Mouse (Mus musculus) liver, postnatal 0 days (tissue): Measurements from ENCODE around the gene Naaa. TPM values are rescaled to one million over a fixed set of nuclear protein-coding genes. Genes with fewer than 3 reads are reported as not detected.

ENCODE experiments used
- ATAC-seq: fragments of 200-750 bp; cut with Nextera tagmentation; 2 replicates; pipeline ENCODE4 v1.8.0; 2017; ENCODE audit warnings: mild to moderate bottlenecking, moderate library complexity
- DNase-seq: peaks from one replicate; pipeline ENCODE4 v3.0.0-alpha.2; 2016
- H3K27ac ChIP-seq: fragments of 300-500 bp; sonication (generic); 2 replicates; pipeline ENCODE4 v1.5.1; 2014; ENCODE audit warnings: antibody characterized with exemption, moderate library complexity, mild to moderate bottlenecking, low read depth
- H3K27me3 ChIP-seq: fragments of 300-500 bp; sonication (generic); 2 replicates; pipeline ENCODE4 v1.6.1; 2014; ENCODE audit warnings: low read length, control low read depth, mixed read lengths; ENCODE audit not compliant: insufficient read depth
- H3K36me3 ChIP-seq: fragments of 300-500 bp; sonication (generic); replicated peaks from 2 replicates; pipeline ENCODE4 v1.6.1; 2014; ENCODE audit warnings: mild to moderate bottlenecking, control low read depth, low read length, moderate library complexity, mixed read lengths; ENCODE audit not compliant: insufficient read depth
- H3K4me1 ChIP-seq: fragments of 300-500 bp; sonication (generic); 2 replicates; pipeline ENCODE4 v1.6.1; 2014; ENCODE audit warnings: antibody characterized with exemption, mild to moderate bottlenecking, control low read depth; ENCODE audit not compliant: insufficient read depth
- H3K4me2 ChIP-seq: fragments of 300-500 bp; sonication (generic); 2 replicates; pipeline ENCODE4 v1.6.1; 2014; ENCODE audit warnings: low read depth, mild to moderate bottlenecking, low read length, moderate library complexity, mixed read lengths
- H3K4me3 ChIP-seq: fragments of 300-500 bp; sonication (generic); 2 replicates; pipeline ENCODE4 v1.5.1; 2014; ENCODE audit warnings: low read depth, low read length
- H3K9ac ChIP-seq: fragments of 300-500 bp; sonication (generic); replicated peaks from 2 replicates; pipeline ENCODE4 v1.6.1; 2014; ENCODE audit warnings: mild to moderate bottlenecking, moderate library complexity
- H3K9me3 ChIP-seq: fragments of 300-500 bp; sonication (generic); 2 replicates; pipeline ENCODE4 v1.6.1; 2016; ENCODE audit warnings: mild to moderate bottlenecking, control low read depth, low read length, mixed read lengths
- CTCF ChIP-seq: sonication (generic); IDR thresholded peaks from 2 replicates; pipeline ENCODE4 v1.5.1; 2016; ENCODE audit warnings: antibody characterized with exemption, low read depth
- EP300 ChIP-seq: IDR thresholded peaks from 2 replicates; pipeline ENCODE4 v1.6.1; 2016; ENCODE audit warnings: antibody characterized with exemption, low read depth, mild to moderate bottlenecking
- WGBS: fragments of 180-500 bp; shearing (Covaris S2); extraction: QIAGEN DNeasy Blood & Tissue Kit; methylation state at CpG from one replicate; pipeline ENCODE4 v1.1.7; 2014; ENCODE audit not compliant: insufficient replicate concordance; 5-methylcytosine and 5-hydroxymethylcytosine counted together
- polyA plus RNA-seq: library from polyadenylated mRNA; unstranded; fragments of >200 nt; fragmentation: Nextera tagmentation; extraction: Ambion mirVana; gene quantifications from 2 replicates; pipeline ENCODE4 v1.2.1, GENCODE M21; 2015

The Naaa gene
- polyA plus RNA-seq, 1 experiment from 2014 or later, result 7.5 TPM

GRCm38 (mm10) chr5:92252797-92253343 is 25.1 kb downstream of the Naaa start:
- Histone ChIP-seq H3K4me1 (no peaks in the 10 kb centered on the region), H3K4me3 (no peak overlapping the region), H3K27me3 (peaks cover 12% of the 10 kb centered on the region), H3K27ac (no peak overlapping the region), H3K9ac (no peak overlapping the region), H3K36me3 (no peaks in the 10 kb centered on the region), H3K4me2 (no peak overlapping the region), H3K9me3 (peaks cover 2% of the 10 kb centered on the region; the same call in 1 of the 2 replicates)
- TF ChIP-seq CTCF, result peak; percentile 39
- no peak for TF ChIP-seq EP300
- 23% methylated on average over 18 of the region's 18 CpGs for WGBS
- ATAC-seq (no peak), DNase-seq (no peak)

- no peak overlapping the region for H3K27ac ChIP-seq
- H3K27me3 ChIP-seq, result peaks cover 12% of the 10 kb centered on the region
Measured at GRCm38 (mm10) chr5:92252031-92252430, 25.9 kb downstream of the Naaa start.

GRCm38 (mm10) chr5:92248614-92249013 is 29.4 kb downstream of the Naaa start:
- no peak for DNase-seq
- Histone ChIP-seq H3K27ac (no peak overlapping the region), H3K9me3 (peaks cover 2% of the 10 kb centered on the region; the same call in 1 of the 2 replicates), H3K4me2 (no peak overlapping the region), H3K4me1 (no peaks in the 10 kb centered on the region), H3K9ac (no peak overlapping the region), H3K4me3 (no peak overlapping the region), H3K36me3 (no peaks in the 10 kb centered on the region), H3K27me3 (peaks cover 9% of the 10 kb centered on the region)
- ATAC-seq, result no peak
- WGBS, result 63% methylated on average over 11 of the region's 11 CpGs
- no peak for TF ChIP-seq CTCF
- no peak for TF ChIP-seq EP300

More at GRCm38 (mm10) chr5:92252031-92252430, 25.9 kb downstream of the Naaa start:
- Histone ChIP-seq H3K4me1 (no peaks in the 10 kb centered on the region), H3K4me3 (no peak overlapping the region), H3K4me2 (no peak overlapping the region), H3K36me3 (no peaks in the 10 kb centered on the region), H3K9me3 (peaks cover 2% of the 10 kb centered on the region; the same call in 1 of the 2 replicates), H3K9ac (no peak overlapping the region)
- DNase-seq (no peak), ATAC-seq (no peak)
- no peak for TF ChIP-seq CTCF
- no peak for TF ChIP-seq EP300
- WGBS, result 76% methylated on average over 6 of the region's 6 CpGs

GRCm38 (mm10) chr5:92245483-92245882 is 32.5 kb downstream of the Naaa start:
- no peaks in the 10 kb centered on the region for H3K36me3 ChIP-seq
- TF ChIP-seq CTCF, result no peak
- no peak for DNase-seq
- H3K4me2 ChIP-seq, result no peak overlapping the region
- WGBS, result 29% methylated on average over 9 of the region's 9 CpGs
- H3K4me1 ChIP-seq, result no peaks in the 10 kb centered on the region
- no peak overlapping the region for H3K4me3 ChIP-seq
- peaks cover 6% of the 10 kb centered on the region for H3K27me3 ChIP-seq
- no peak for ATAC-seq
- peaks cover 2% of the 10 kb centered on the region; the same call in 1 of the 2 replicates for H3K9me3 ChIP-seq
- no peak overlapping the region for H3K27ac ChIP-seq
- no peak overlapping the region for H3K9ac ChIP-seq

GRCm38 (mm10) chr5:92244900-92245299 is 33.1 kb downstream of the Naaa start:
- H3K27ac ChIP-seq, result no peak overlapping the region
- H3K9ac ChIP-seq, result no peak overlapping the region
- DNase-seq (no peak), ATAC-seq (no peak)
- no peak overlapping the region for H3K4me2 ChIP-seq
- H3K36me3 ChIP-seq, result no peaks in the 10 kb centered on the region
- peaks cover 6% of the 10 kb centered on the region for H3K27me3 ChIP-seq
- TF ChIP-seq EP300 (no peak), CTCF (no peak)
- peaks cover 2% of the 10 kb centered on the region; the same call in 1 of the 2 replicates for H3K9me3 ChIP-seq
- WGBS, result 84% methylated on average over 2 of the region's 2 CpGs
- H3K4me1 ChIP-seq, result no peaks in the 10 kb centered on the region
- H3K4me3 ChIP-seq, result no peak overlapping the region

- H3K9ac ChIP-seq, result no peak overlapping the region
- TF ChIP-seq CTCF (no peak), EP300 (no peak)
- no peak overlapping the region for H3K27ac ChIP-seq
- H3K9me3 ChIP-seq, result no peaks in the 10 kb centered on the region
- 0 out of 2 replicates have a peak, but pooled peaks cover 2% of the 10 kb centered on the region for H3K27me3 ChIP-seq
- H3K4me1 ChIP-seq, result no peaks in the 10 kb centered on the region
- no peak overlapping the region for H3K4me3 ChIP-seq
- no peak for ATAC-seq
- 86% methylated on average over 12 of the region's 12 CpGs for WGBS
- no peak for DNase-seq
- no peak overlapping the region for H3K4me2 ChIP-seq
- no peaks in the 10 kb centered on the region for H3K36me3 ChIP-seq
Measured at GRCm38 (mm10) chr5:92240769-92241168, 37.2 kb downstream of the Naaa start.
